Mouse (Mus musculus) thymus, postnatal 36 days (tissue): Measurements from ENCODE around the gene Rnf216.
A peak's percentile ranks its signal among the peaks of the same experiment; 100 is the strongest.

Experiments
- DNase-seq, 2 experiments: peaks; one replicate each; pipeline ENCODE4 v3.0.0; 2022; ENCODE audit warnings: mixed read lengths in 2 of 2

Rnf216 gene

DNA sequence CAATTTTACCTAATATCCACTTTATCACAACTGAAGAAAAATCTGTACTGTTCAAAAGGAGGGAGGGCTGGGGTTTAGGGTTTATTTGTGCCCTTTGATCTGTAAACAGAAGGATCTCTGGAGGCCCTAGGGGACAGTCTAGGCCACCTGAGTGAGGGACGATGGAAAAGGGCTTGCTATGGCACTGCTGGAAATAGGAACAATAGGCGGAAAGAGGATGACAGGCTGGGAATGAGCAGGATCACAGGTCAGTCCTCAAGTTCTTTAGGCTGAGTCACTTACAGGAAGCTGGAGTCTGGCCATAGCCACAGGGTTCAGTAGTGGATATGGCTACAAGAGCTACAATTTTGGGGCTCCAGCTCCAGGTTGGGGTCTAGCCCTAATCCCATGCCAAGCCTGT, 114.6 kb downstream of the Rnf216 start:
- DNase-seq: no peak

DNA sequence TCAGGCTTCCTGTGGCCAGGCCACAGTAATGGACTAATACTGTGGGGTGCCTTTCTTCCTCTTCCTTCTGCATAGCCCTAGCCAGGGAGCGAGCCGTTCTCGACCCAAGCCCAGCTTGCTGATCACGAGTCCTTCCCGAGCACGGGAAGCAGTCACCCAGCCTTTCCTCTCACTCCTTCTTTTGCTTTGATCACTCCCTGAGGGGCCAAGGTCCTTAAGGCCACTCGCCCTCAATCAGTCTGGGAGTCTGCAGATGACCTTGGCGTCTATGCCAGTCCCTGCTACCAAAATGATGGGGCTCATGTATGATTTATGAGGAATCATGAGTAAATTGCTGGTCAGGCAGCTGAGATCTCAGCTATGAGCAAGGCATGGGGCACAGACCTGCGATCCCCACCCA, 115.3 kb downstream of the Rnf216 start:
- no peak for DNase-seq

- DNase-seq: no peak
Measured at GRCm38 (mm10) chr5:142994746-142995145, 118.0 kb downstream of the Rnf216 start.

GRCm38 (mm10) chr5:142989167-142989566, 123.6 kb downstream of the Rnf216 start:
- DNase-seq: no peak

GRCm38 (mm10) chr5:142988520-142988919, 124.3 kb downstream of the Rnf216 start:
- no peak for DNase-seq

GRCm38 (mm10) chr5:142984271-142984670, 128.5 kb downstream of the Rnf216 start:
- DNase-seq: no peak

- DNase-seq: no peak
Measured at GRCm38 (mm10) chr5:142983174-142983573, 129.6 kb downstream of the Rnf216 start.

- DNase-seq: no peak
Measured at GRCm38 (mm10) chr5:142982046-142982801, 130.6 kb downstream of the Rnf216 start.

- DNase-seq: no peak
Measured at GRCm38 (mm10) chr5:142976516-142976915, 136.3 kb downstream of the Rnf216 start.

DNA sequence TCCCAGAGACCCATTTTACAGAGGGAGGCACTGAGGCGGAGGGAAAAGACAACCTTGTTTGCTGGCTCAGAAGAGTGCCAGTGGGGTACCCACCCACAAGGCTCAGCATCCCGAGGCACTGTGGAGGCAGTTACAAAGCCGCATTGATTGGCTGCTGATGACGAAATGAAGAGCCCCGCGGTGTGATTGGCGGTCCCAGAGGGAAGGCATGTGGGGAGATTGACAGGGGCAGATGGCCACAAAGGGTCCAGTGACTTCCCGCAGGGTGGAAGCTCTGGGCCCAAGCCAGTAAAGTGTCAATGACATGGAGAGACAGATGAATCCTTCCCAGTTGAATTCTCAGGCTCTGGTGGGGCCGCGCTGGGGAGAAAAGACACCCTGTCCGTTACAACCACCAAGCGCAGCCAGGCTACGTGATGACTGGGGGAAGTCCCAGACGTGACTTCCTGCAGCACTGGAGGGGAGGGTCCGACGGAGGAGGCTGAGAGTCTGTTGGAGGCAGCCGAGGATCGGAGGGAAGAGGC, 138.1 kb downstream of the Rnf216 start:
- DNase-seq: peak; percentile 30 to 34

DNA sequence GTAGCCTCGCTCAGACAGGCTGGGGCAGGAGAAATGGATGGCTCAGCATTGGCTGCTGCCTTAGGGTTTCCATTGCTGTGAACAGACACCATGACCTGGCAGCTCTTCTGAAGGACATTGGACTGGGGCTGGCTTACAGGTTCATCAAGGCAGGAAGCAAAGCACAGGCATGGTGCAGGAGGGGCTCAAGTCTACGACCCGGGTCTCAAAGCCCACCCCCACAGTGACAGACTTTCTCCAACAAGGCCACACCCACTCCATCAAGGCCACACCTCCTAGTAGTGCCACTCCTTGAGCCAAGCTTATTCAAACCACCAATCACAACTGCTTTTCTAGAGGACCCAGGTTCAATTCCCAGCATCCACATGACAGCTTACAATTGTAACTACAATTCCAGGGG, 138.8 kb downstream of the Rnf216 start:
- DNase-seq: no peak

- DNase-seq: no peak
Measured at GRCm38 (mm10) chr5:142968411-142968810, 144.4 kb downstream of the Rnf216 start.

GRCm38 (mm10) chr5:142964650-142965049, 148.1 kb downstream of the Rnf216 start:
- DNase-seq: no peak

DNA sequence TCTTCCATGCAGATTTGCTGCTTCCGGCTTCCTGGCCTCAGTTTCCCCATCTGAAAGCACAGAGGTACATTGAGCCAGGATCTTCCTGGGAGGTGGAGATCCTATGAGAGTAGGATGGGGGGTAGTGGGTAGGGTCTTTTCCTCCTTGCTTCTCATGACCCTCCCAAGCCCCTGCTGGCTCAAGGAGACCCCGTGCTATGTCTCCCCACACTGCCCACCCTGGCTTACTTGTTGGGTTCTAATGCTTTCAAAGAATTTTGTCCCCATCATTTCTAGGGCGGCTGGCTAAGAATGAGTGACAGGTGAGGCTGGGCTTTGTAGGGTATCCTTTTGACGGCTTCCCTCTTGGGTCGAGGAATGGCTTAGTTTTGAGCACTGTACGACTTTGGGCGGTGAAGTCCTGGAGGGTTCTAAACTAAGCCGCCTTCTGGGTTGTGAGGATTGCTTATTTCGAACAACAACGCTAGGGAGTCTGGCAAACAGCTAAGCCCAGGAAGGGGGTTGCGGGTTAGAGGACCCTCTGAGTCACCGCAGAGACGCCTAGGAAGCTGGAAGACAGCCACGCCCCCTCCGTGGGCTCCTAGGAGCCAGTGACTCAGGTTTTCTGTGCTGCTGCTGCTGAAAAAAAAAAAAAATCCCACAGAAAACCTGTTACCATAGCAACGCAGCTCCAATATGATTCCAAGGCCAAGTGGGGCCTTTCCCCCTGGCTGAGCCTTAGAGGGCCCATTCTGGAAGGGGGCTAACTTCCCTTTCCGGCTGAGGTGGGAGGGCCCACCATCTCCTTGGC, 148.9 kb downstream of the Rnf216 start:
- DNase-seq: no peak

- DNase-seq: no peak
Measured at GRCm38 (mm10) chr5:142963003-142963704, 149.6 kb downstream of the Rnf216 start.

- no peak for DNase-seq
Measured at GRCm38 (mm10) chr5:142962444-142962961, 150.3 kb downstream of the Rnf216 start.

GRCm38 (mm10) chr5:142961881-142962443, 150.8 kb downstream of the Rnf216 start:
- peak in 1 of 2 experiments; percentile 19 for DNase-seq

- no peak for DNase-seq
Measured at GRCm38 (mm10) chr5:142961398-142961880, 151.4 kb downstream of the Rnf216 start.

GRCm38 (mm10) chr5:142960775-142961271, 152.0 kb downstream of the Rnf216 start:
- peak in 1 of 2 experiments; percentile 12 for DNase-seq

- peak; percentile 80 for DNase-seq
Measured at GRCm38 (mm10) chr5:142959576-142960556, 152.9 kb downstream of the Rnf216 start, which contains the start of gene Fscn1. TSS of gene Fscn1 (plus strand) at chr5:142960343.

DNA sequence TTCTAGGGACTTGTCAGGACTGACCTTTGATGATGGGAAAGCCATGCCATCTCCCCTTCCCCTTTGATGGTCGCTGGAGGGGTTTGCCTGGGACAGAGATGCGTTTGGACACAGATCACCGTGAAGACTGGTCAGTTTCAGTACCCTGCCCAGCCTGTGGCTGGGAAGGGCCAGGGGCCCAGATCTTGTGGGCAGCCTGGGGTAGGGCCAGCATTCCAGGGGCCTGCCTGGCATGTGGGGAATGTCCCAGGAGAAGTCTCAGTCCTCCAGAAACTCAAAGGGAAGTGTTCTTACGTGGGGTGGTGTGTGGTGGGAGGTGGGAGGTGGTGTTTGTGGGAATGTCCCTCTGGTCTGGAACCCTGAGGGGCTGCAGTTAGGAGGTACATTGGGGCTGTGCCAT, 153.6 kb downstream of the Rnf216 start:
- no peak for DNase-seq
